Mouse (Mus musculus): ENCODE results near the gene Pde7b.

Gene Pde7b

GRCm38 (mm10) chr10:20495051-20495450, 229.8 kb downstream of the Pde7b start:
- no peak for DNase-seq (ENCODE audit: low spot score in 2 of 2)

- DNase-seq (ENCODE audit: low spot score in 2 of 2): no peak
Measured at GRCm38 (mm10) chr10:20493826-20494455, 230.9 kb downstream of the Pde7b start.

- DNase-seq (ENCODE audit: low spot score in 2 of 2): no peak
Measured at GRCm38 (mm10) chr10:20492216-20492964, 232.5 kb downstream of the Pde7b start.

GRCm38 (mm10) chr10:20490775-20491174, 234.1 kb downstream of the Pde7b start:
- no peak for DNase-seq (ENCODE audit: low spot score in 2 of 2)

- DNase-seq (ENCODE audit: low spot score in 2 of 2): no peak
Measured at GRCm38 (mm10) chr10:20490281-20490680, 234.6 kb downstream of the Pde7b start.

GRCm38 (mm10) chr10:20486461-20487253, 238.2 kb downstream of the Pde7b start:
- DNase-seq (ENCODE audit: low spot score in 2 of 2): no peak

- DNase-seq (ENCODE audit: low spot score in 2 of 2): no peak
Measured at GRCm38 (mm10) chr10:20485816-20486215, 239.1 kb downstream of the Pde7b start.

- no peak for DNase-seq (ENCODE audit: low spot score in 2 of 2)
Measured at GRCm38 (mm10) chr10:20479481-20479880, 245.4 kb downstream of the Pde7b start.

- no peak for DNase-seq (ENCODE audit: low spot score in 2 of 2)
Measured at GRCm38 (mm10) chr10:20478456-20478855, 246.4 kb downstream of the Pde7b start.

- DNase-seq (ENCODE audit: low spot score in 2 of 2): no peak
Measured at GRCm38 (mm10) chr10:20474831-20475230, 250.0 kb downstream of the Pde7b start.

- no peak for DNase-seq (ENCODE audit: low spot score in 2 of 2)
Measured at GRCm38 (mm10) chr10:20474036-20474435, 250.8 kb downstream of the Pde7b start.

- no peak for DNase-seq (ENCODE audit: low spot score in 2 of 2)
Measured at GRCm38 (mm10) chr10:20473505-20473904, 251.4 kb downstream of the Pde7b start.

- no peak for DNase-seq (ENCODE audit: low spot score in 2 of 2)
Measured at GRCm38 (mm10) chr10:20472007-20472406, 252.9 kb downstream of the Pde7b start.

GRCm38 (mm10) chr10:20464631-20465030, 260.2 kb downstream of the Pde7b start:
- no peak for DNase-seq (ENCODE audit: low spot score in 2 of 2)

- DNase-seq (ENCODE audit: low spot score in 2 of 2): no peak
Measured at GRCm38 (mm10) chr10:20463941-20464340, 260.9 kb downstream of the Pde7b start.

GRCm38 (mm10) chr10:20462596-20462995, 262.3 kb downstream of the Pde7b start:
- DNase-seq (ENCODE audit: low spot score in 2 of 2): no peak

GRCm38 (mm10) chr10:20459657-20460350, 265.1 kb downstream of the Pde7b start:
- no peak for DNase-seq (ENCODE audit: low spot score in 2 of 2)

- DNase-seq (ENCODE audit: low spot score in 2 of 2): no peak
Measured at GRCm38 (mm10) chr10:20459160-20459559, 265.7 kb downstream of the Pde7b start.

- DNase-seq (ENCODE audit: low spot score in 2 of 2): no peak
Measured at GRCm38 (mm10) chr10:20454387-20455065, 270.4 kb downstream of the Pde7b start.

GRCm38 (mm10) chr10:20437428-20437827, 287.4 kb downstream of the Pde7b start:
- DNase-seq (ENCODE audit: low spot score in 2 of 2): no peak

- no peak for DNase-seq (ENCODE audit: low spot score in 2 of 2)
Measured at GRCm38 (mm10) chr10:20437021-20437420, 287.9 kb downstream of the Pde7b start.
